Mouse (Mus musculus): ENCODE measurements around the gene Fam217b. TPM values are rescaled to one million over a fixed set of nuclear protein-coding genes. Genes with fewer than 3 reads are reported as not detected.

Gene Fam217b
- polyA plus RNA-seq, 1 experiment from 2014 or later, result 14.8 TPM

GRCm38 (mm10) chr2:178416427-178416826, 2.1 kb downstream of the Fam217b start:
- H3K9me3 ChIP-seq (ENCODE audit: control insufficient read depth, low read length), result no peaks in the 10 kb centered on the region
- WGBS, result 77% methylated on average over 13 of the region's 13 CpGs
- H3K27me3 ChIP-seq (ENCODE audit: control insufficient read depth, insufficient read depth, low read length), result peaks cover 4% of the 10 kb centered on the region
- no peaks in the 10 kb centered on the region for H3K36me3 ChIP-seq (ENCODE audit: control insufficient read depth, insufficient read depth, low read length)
- H3K9ac ChIP-seq (replicated peaks; ENCODE audit: low read depth, low read length), result no peak overlapping the region
- no peak overlapping the region for H3K4me2 ChIP-seq (ENCODE audit: low read depth, low read length)
- H3K4me1 ChIP-seq (ENCODE audit: control insufficient read depth, insufficient read depth, low read length), result peaks cover 19% of the 10 kb centered on the region
- no peak for ATAC-seq (ENCODE audit: low read depth)
- H3K4me3 ChIP-seq (ENCODE audit: low read depth, low read length), result no peak overlapping the region
- no peak overlapping the region for H3K27ac ChIP-seq (ENCODE audit: low read depth, low read length)

GRCm38 (mm10) chr2:178416970-178417369, 2.6 kb downstream of the Fam217b start:
- 68% methylated on average over 4 of the region's 4 CpGs for WGBS
- H3K4me2 ChIP-seq (ENCODE audit: low read depth, low read length), result no peak overlapping the region
- no peaks in the 10 kb centered on the region for H3K9me3 ChIP-seq (ENCODE audit: control insufficient read depth, low read length)
- ATAC-seq (ENCODE audit: low read depth), result no peak
- H3K4me1 ChIP-seq (ENCODE audit: control insufficient read depth, insufficient read depth, low read length), result peaks cover 19% of the 10 kb centered on the region
- H3K9ac ChIP-seq (replicated peaks; ENCODE audit: low read depth, low read length), result no peak overlapping the region
- H3K27ac ChIP-seq (ENCODE audit: low read depth, low read length), result no peak overlapping the region
- H3K36me3 ChIP-seq (ENCODE audit: control insufficient read depth, insufficient read depth, low read length), result no peaks in the 10 kb centered on the region
- H3K4me3 ChIP-seq (ENCODE audit: low read depth, low read length), result no peak overlapping the region
- peaks cover 3% of the 10 kb centered on the region for H3K27me3 ChIP-seq (ENCODE audit: control insufficient read depth, insufficient read depth, low read length)

GRCm38 (mm10) chr2:178420576-178420975, 6.3 kb downstream of the Fam217b start:
- Histone ChIP-seq H3K4me2 (ENCODE audit: low read depth, low read length) (no peak overlapping the region), H3K36me3 (ENCODE audit: control insufficient read depth, insufficient read depth, low read length) (no peaks in the 10 kb centered on the region), H3K27me3 (ENCODE audit: control insufficient read depth, insufficient read depth, low read length) (no peaks in the 10 kb centered on the region), H3K9ac (replicated peaks; ENCODE audit: low read depth, low read length) (no peak overlapping the region), H3K4me3 (ENCODE audit: low read depth, low read length) (no peak overlapping the region), H3K4me1 (ENCODE audit: control insufficient read depth, insufficient read depth, low read length) (peaks cover 3% of the 10 kb centered on the region; the same call in 1 of the 2 replicates), H3K27ac (ENCODE audit: low read depth, low read length) (no peak overlapping the region), H3K9me3 (ENCODE audit: control insufficient read depth, low read length) (no peaks in the 10 kb centered on the region)
- no peak for ATAC-seq (ENCODE audit: low read depth)
- 85% methylated on average over 9 of the region's 9 CpGs for WGBS

GRCm38 (mm10) chr2:178421603-178422002, 7.3 kb downstream of the Fam217b start:
- Histone ChIP-seq H3K9me3 (ENCODE audit: control insufficient read depth, low read length) (no peaks in the 10 kb centered on the region), H3K9ac (replicated peaks; ENCODE audit: low read depth, low read length) (no peak overlapping the region), H3K27me3 (ENCODE audit: control insufficient read depth, insufficient read depth, low read length) (no peaks in the 10 kb centered on the region), H3K27ac (ENCODE audit: low read depth, low read length) (no peak overlapping the region), H3K36me3 (ENCODE audit: control insufficient read depth, insufficient read depth, low read length) (no peaks in the 10 kb centered on the region), H3K4me1 (ENCODE audit: control insufficient read depth, insufficient read depth, low read length) (no peaks in the 10 kb centered on the region), H3K4me3 (ENCODE audit: low read depth, low read length) (no peak overlapping the region), H3K4me2 (ENCODE audit: low read depth, low read length) (no peak overlapping the region)
- no peak for ATAC-seq (ENCODE audit: low read depth)
- WGBS, result 49% methylated on average over 6 of the region's 6 CpGs

GRCm38 (mm10) chr2:178422186-178422585, 7.9 kb downstream of the Fam217b start:
- H3K4me2 ChIP-seq (ENCODE audit: low read depth, low read length), result no peak overlapping the region
- no peaks in the 10 kb centered on the region for H3K9me3 ChIP-seq (ENCODE audit: control insufficient read depth, low read length)
- no peak overlapping the region; the same call in 1 of the 2 replicates for H3K27ac ChIP-seq (ENCODE audit: low read depth, low read length)
- no peaks in the 10 kb centered on the region for H3K27me3 ChIP-seq (ENCODE audit: control insufficient read depth, insufficient read depth, low read length)
- no peaks in the 10 kb centered on the region for H3K36me3 ChIP-seq (ENCODE audit: control insufficient read depth, insufficient read depth, low read length)
- 43% methylated on average over 3 of the region's 3 CpGs for WGBS
- no peak for ATAC-seq (ENCODE audit: low read depth)
- no peak overlapping the region for H3K9ac ChIP-seq (replicated peaks; ENCODE audit: low read depth, low read length)
- no peak overlapping the region for H3K4me3 ChIP-seq (ENCODE audit: low read depth, low read length)
- no peaks in the 10 kb centered on the region for H3K4me1 ChIP-seq (ENCODE audit: control insufficient read depth, insufficient read depth, low read length)

- H3K27ac ChIP-seq (ENCODE audit: low read depth, low read length), result no peak overlapping the region
- no peaks in the 10 kb centered on the region for H3K9me3 ChIP-seq (ENCODE audit: control insufficient read depth, low read length)
- WGBS, result 86% methylated on average over 5 of the region's 5 CpGs
- H3K27me3 ChIP-seq (ENCODE audit: control insufficient read depth, insufficient read depth, low read length), result no peaks in the 10 kb centered on the region
- no peaks in the 10 kb centered on the region for H3K4me1 ChIP-seq (ENCODE audit: control insufficient read depth, insufficient read depth, low read length)
- no peak overlapping the region for H3K4me3 ChIP-seq (ENCODE audit: low read depth, low read length)
- no peak overlapping the region for H3K9ac ChIP-seq (replicated peaks; ENCODE audit: low read depth, low read length)
- no peak overlapping the region for H3K4me2 ChIP-seq (ENCODE audit: low read depth, low read length)
- no peak for ATAC-seq (ENCODE audit: low read depth)
- H3K36me3 ChIP-seq (ENCODE audit: control insufficient read depth, insufficient read depth, low read length), result no peaks in the 10 kb centered on the region
Measured at GRCm38 (mm10) chr2:178423223-178423622, 8.9 kb downstream of the Fam217b start.

- H3K4me1 ChIP-seq (ENCODE audit: control insufficient read depth, insufficient read depth, low read length), result no peaks in the 10 kb centered on the region
- WGBS, result 53% methylated on average over 4 of the region's 4 CpGs
- ATAC-seq (ENCODE audit: low read depth), result no peak
Measured at GRCm38 (mm10) chr2:178426229-178426628, 11.9 kb downstream of the Fam217b start.

GRCm38 (mm10) chr2:178427181-178427580, 12.9 kb downstream of the Fam217b start:
- H3K27ac ChIP-seq (ENCODE audit: low read depth, low read length), result no peak overlapping the region
- H3K36me3 ChIP-seq (ENCODE audit: control insufficient read depth, insufficient read depth, low read length), result no peaks in the 10 kb centered on the region
- WGBS, result 86% methylated on average over 5 of the region's 5 CpGs
- no peak overlapping the region for H3K9ac ChIP-seq (replicated peaks; ENCODE audit: low read depth, low read length)
- no peaks in the 10 kb centered on the region for H3K4me1 ChIP-seq (ENCODE audit: control insufficient read depth, insufficient read depth, low read length)
- H3K27me3 ChIP-seq (ENCODE audit: control insufficient read depth, insufficient read depth, low read length), result no peaks in the 10 kb centered on the region
- no peak overlapping the region for H3K4me2 ChIP-seq (ENCODE audit: low read depth, low read length)
- no peak for ATAC-seq (ENCODE audit: low read depth)
- H3K4me3 ChIP-seq (ENCODE audit: low read depth, low read length), result no peak overlapping the region
- no peaks in the 10 kb centered on the region for H3K9me3 ChIP-seq (ENCODE audit: control insufficient read depth, low read length)

More at GRCm38 (mm10) chr2:178426229-178426628, 11.9 kb downstream of the Fam217b start:
- no peaks in the 10 kb centered on the region for H3K9me3 ChIP-seq (ENCODE audit: control insufficient read depth, low read length)
- no peaks in the 10 kb centered on the region for H3K27me3 ChIP-seq (ENCODE audit: control insufficient read depth, insufficient read depth, low read length)
- H3K4me3 ChIP-seq (ENCODE audit: low read depth, low read length), result no peak overlapping the region
- no peak overlapping the region for H3K9ac ChIP-seq (replicated peaks; ENCODE audit: low read depth, low read length)
- H3K4me2 ChIP-seq (ENCODE audit: low read depth, low read length), result no peak overlapping the region
- no peak overlapping the region for H3K27ac ChIP-seq (ENCODE audit: low read depth, low read length)
- no peaks in the 10 kb centered on the region for H3K36me3 ChIP-seq (ENCODE audit: control insufficient read depth, insufficient read depth, low read length)

- H3K27me3 ChIP-seq (ENCODE audit: control insufficient read depth, insufficient read depth, low read length), result no peaks in the 10 kb centered on the region
- H3K9me3 ChIP-seq (ENCODE audit: control insufficient read depth, low read length), result no peaks in the 10 kb centered on the region
- ATAC-seq (ENCODE audit: low read depth), result no peak
- H3K36me3 ChIP-seq (ENCODE audit: control insufficient read depth, insufficient read depth, low read length), result no peaks in the 10 kb centered on the region
- H3K9ac ChIP-seq (replicated peaks; ENCODE audit: low read depth, low read length), result no peak overlapping the region
- H3K4me1 ChIP-seq (ENCODE audit: control insufficient read depth, insufficient read depth, low read length), result no peaks in the 10 kb centered on the region
- no peak overlapping the region for H3K4me2 ChIP-seq (ENCODE audit: low read depth, low read length)
- no peak overlapping the region for H3K27ac ChIP-seq (ENCODE audit: low read depth, low read length)
- no peak overlapping the region for H3K4me3 ChIP-seq (ENCODE audit: low read depth, low read length)
- WGBS, result 81% methylated on average over 9 of the region's 9 CpGs
Measured at GRCm38 (mm10) chr2:178428183-178428582, 13.9 kb downstream of the Fam217b start.
